Mouse (Mus musculus): ENCODE measurements at regions not wholly inside any gene's neighbourhood (a gene's known extent, or its start where the extent isn't known, plus 50 kb on each side); places are given as distances from the start of the nearest gene placed in this dataset.

GRCm38 (mm10) chr8:80138481-80138880, 80.7 kb upstream of the Hhip start:
- TF ChIP-seq HCFC1 (IDR thresholded peaks at IDR 0.05; ENCODE audit: borderline replicate concordance, insufficient read depth, low read length) (no peak), MAFK (IDR thresholded peaks at IDR 0.05; ENCODE audit: insufficient read depth, low read depth, low read length) (no peak), ZNF384 (IDR thresholded peaks at IDR 0.05; ENCODE audit: low read depth, low read length) (no peak), CHD2 (IDR thresholded peaks at IDR 0.05; ENCODE audit: low read depth, low read length) (no peak), ZC3H11A (IDR thresholded peaks at IDR 0.05; ENCODE audit: borderline replicate concordance, low read depth, low read length) (no peak)
